Mouse (Mus musculus) myocyte (in vitro differentiated cells): Measurements from ENCODE around the gene Mcm3ap.

Source experiments
- CEBPB ChIP-seq: IDR thresholded peaks from 2 replicates; pipeline ENCODE4 v1.6.1; 2011; ENCODE audit warnings: mild to moderate bottlenecking, moderate library complexity; ENCODE audit not compliant: poor library complexity, insufficient read depth, severe bottlenecking
- E2F4 ChIP-seq: IDR thresholded peaks from one replicate; pipeline ENCODE4 v1.6.1; 2011; ENCODE audit warnings: mild to moderate bottlenecking, control low read depth, moderate library complexity; ENCODE audit not compliant: insufficient read depth
- MAX ChIP-seq: IDR thresholded peaks from one replicate; pipeline ENCODE4 v1.6.1; 2011; ENCODE audit warnings: low read depth, mild to moderate bottlenecking, control low read depth
- MYOD1 ChIP-seq, 3 experiments: IDR thresholded peaks; one replicate each; pipeline ENCODE4 v1.6.1; 2011; ENCODE audit warnings: control low read depth in 2 of 3, low read depth in 2 of 3, mild to moderate bottlenecking in 2 of 3, moderate library complexity in 1 of 3; ENCODE audit not compliant: insufficient read length in 2 of 3, control insufficient read depth in 1 of 3
- MYOG ChIP-seq, 3 experiments: IDR thresholded peaks; one replicate each; pipeline ENCODE4 v1.6.1; 2011; ENCODE audit warnings: control low read depth in 2 of 3, low read depth in 2 of 3, mild to moderate bottlenecking in 2 of 3; ENCODE audit not compliant: insufficient read length in 2 of 3, control insufficient read depth in 1 of 3, insufficient read depth in 1 of 3
- POLR2A ChIP-seq: IDR thresholded peaks from one replicate; pipeline ENCODE4 v1.6.1; 2011; ENCODE audit warnings: low read depth, mild to moderate bottlenecking, control low read depth, moderate library complexity; ENCODE audit not compliant: insufficient read length
- POLR2AphosphoS2 ChIP-seq: IDR thresholded peaks from one replicate; pipeline ENCODE4 v1.6.1; 2011; ENCODE audit warnings: low read depth, control low read depth; ENCODE audit not compliant: insufficient read length
- REST ChIP-seq: IDR thresholded peaks from one replicate; pipeline ENCODE4 v1.6.1; 2011; ENCODE audit warnings: mild to moderate bottlenecking, control low read depth, moderate library complexity; ENCODE audit not compliant: insufficient read depth, insufficient read length
- SRF ChIP-seq: IDR thresholded peaks from one replicate; pipeline ENCODE4 v1.6.1; 2011; ENCODE audit warnings: low read depth; ENCODE audit not compliant: control insufficient read depth, insufficient read length
- TCF12 ChIP-seq: IDR thresholded peaks from one replicate; pipeline ENCODE4 v1.6.1; 2011; ENCODE audit warnings: mild to moderate bottlenecking, control low read depth; ENCODE audit not compliant: poor library complexity, insufficient read depth, severe bottlenecking
- TCF3 ChIP-seq: IDR thresholded peaks from one replicate; pipeline ENCODE4 v1.6.1; 2011; ENCODE audit warnings: low read depth, control low read depth; ENCODE audit not compliant: insufficient read length
- USF1 ChIP-seq: IDR thresholded peaks from one replicate; pipeline ENCODE4 v1.6.1; 2011; ENCODE audit warnings: low read depth, mild to moderate bottlenecking, control low read depth, moderate library complexity

- TF ChIP-seq POLR2A (no peak), E2F4 (no peak), REST (no peak), TCF12 (no peak), MYOD1 (IDR thresholded peaks at IDR 0.05; ENCODE audit: control insufficient read depth in 1 of 3, insufficient read length in 2 of 3, low read depth in 2 of 3) (no peak), USF1 (no peak), MAX (no peak), POLR2AphosphoS2 (no peak), CEBPB (no peak), TCF3 (no peak), MYOG (IDR thresholded peaks at IDR 0.05; ENCODE audit: control insufficient read depth in 1 of 3, insufficient read depth in 1 of 3, insufficient read length in 2 of 3, low read depth in 2 of 3) (no peak), SRF (no peak)
Observed at GRCm38 (mm10) chr10:76505865-76506264, 37.1 kb downstream of the Mcm3ap start.
